Mouse (Mus musculus) embryonic fibroblast, embryonic 13.5 days (primary cell): ENCODE results near the gene Prss53. TPM values are rescaled to one million over a fixed set of nuclear protein-coding genes. Genes with fewer than 3 reads are reported as not detected.

Experiments
- H3K27ac ChIP-seq: 2 replicates; pipeline ENCODE4 v1.5.1; 2012; ENCODE audit warnings: low read length, control low read depth, inconsistent platforms; ENCODE audit not compliant: insufficient read depth
- H3K4me1 ChIP-seq: 2 replicates; pipeline ENCODE4 v1.6.1; 2011; ENCODE audit warnings: low read length; ENCODE audit not compliant: control insufficient read depth, insufficient read depth
- H3K4me3 ChIP-seq: 2 replicates; pipeline ENCODE4 v1.5.1; 2011; ENCODE audit warnings: mild to moderate bottlenecking, control low read depth, low read length; ENCODE audit not compliant: insufficient read depth
- CTCF ChIP-seq: IDR thresholded peaks from 2 replicates; pipeline ENCODE4 v1.5.1; 2011; ENCODE audit warnings: mild to moderate bottlenecking, control low read depth, low read length, moderate library complexity, borderline replicate concordance; ENCODE audit not compliant: insufficient read depth
- POLR2A ChIP-seq: IDR thresholded peaks from 2 replicates; pipeline ENCODE4 v1.6.1; 2011; ENCODE audit warnings: low read depth, mild to moderate bottlenecking, control low read depth, low read length, moderate library complexity
- polyA plus RNA-seq: library from polyadenylated mRNA; stranded (reverse); fragments of >200 nt; gene quantifications from 2 replicates; pipeline ENCODE4 v1.2.4, GENCODE M21; 2011; ENCODE audit warnings: low read depth; ENCODE audit not compliant: missing spikeins, insufficient read length

Prss53 gene
- polyA plus RNA-seq: 0.65 and 0.77 TPM in 2 replicates

- Histone ChIP-seq H3K4me1 (no peaks in the 10 kb centered on the region), H3K4me3 (no peak within 1 kb of the TSS), H3K27ac (no peak within 1 kb of the TSS)
- TF ChIP-seq CTCF (no peak), POLR2A (no peak)
Observed at GRCm38 (mm10) chr7:127890798-127891197, at the start of gene Prss53. Prss53 (minus strand) TSS chr7:127890970.

GRCm38 (mm10) chr7:127936216-127936884, 45.6 kb upstream of the Prss53 start:
- peak overlapping the region; percentile 51 for H3K4me3 ChIP-seq
- TF ChIP-seq CTCF (no peak), POLR2A (no peak)
- no peak overlapping the region for H3K27ac ChIP-seq
- peaks cover 12% of the 10 kb centered on the region for H3K4me1 ChIP-seq

- peaks cover 15% of the 10 kb centered on the region for H3K4me1 ChIP-seq
- H3K4me3 ChIP-seq: peak overlapping the region; percentile 51
- TF ChIP-seq POLR2A (no peak), CTCF (no peak)
- H3K27ac ChIP-seq: no peak overlapping the region
Observed at GRCm38 (mm10) chr7:127935748-127936159, 45.0 kb upstream of the Prss53 start.

GRCm38 (mm10) chr7:127935028-127935722, 44.4 kb upstream of the Prss53 start:
- Histone ChIP-seq H3K4me1 (peaks cover 15% of the 10 kb centered on the region), H3K4me3 (peak overlapping the region; percentile 51), H3K27ac (peak overlapping the region; percentile 36)
- TF ChIP-seq CTCF: peak; percentile 67
- TF ChIP-seq POLR2A: peak; percentile 76

- no peak for TF ChIP-seq CTCF
- TF ChIP-seq POLR2A: no peak
- H3K27ac ChIP-seq: no peak overlapping the region
Observed at GRCm38 (mm10) chr7:127934075-127934474, 43.3 kb upstream of the Prss53 start.

GRCm38 (mm10) chr7:127932273-127933031, 41.7 kb upstream of the Prss53 start:
- TF ChIP-seq CTCF: no peak
- TF ChIP-seq POLR2A: no peak
- H3K4me3 ChIP-seq: no peak overlapping the region
- peaks cover 15% of the 10 kb centered on the region for H3K4me1 ChIP-seq
- peak overlapping the region; percentile 77 for H3K27ac ChIP-seq

More at GRCm38 (mm10) chr7:127934075-127934474, 43.3 kb upstream of the Prss53 start:
- H3K4me3 ChIP-seq: no peak overlapping the region
- H3K4me1 ChIP-seq: peaks cover 15% of the 10 kb centered on the region

- H3K4me3 ChIP-seq: no peak overlapping the region
- H3K27ac ChIP-seq: peak overlapping the region; percentile 77
- peaks cover 15% of the 10 kb centered on the region for H3K4me1 ChIP-seq
- TF ChIP-seq POLR2A (no peak), CTCF (no peak)
Observed at GRCm38 (mm10) chr7:127931351-127932135, 40.8 kb upstream of the Prss53 start.

GRCm38 (mm10) chr7:127930636-127931035, 39.9 kb upstream of the Prss53 start:
- no peak overlapping the region for H3K4me3 ChIP-seq
- H3K4me1 ChIP-seq: peaks cover 15% of the 10 kb centered on the region
- H3K27ac ChIP-seq: no peak overlapping the region
- TF ChIP-seq POLR2A (no peak), CTCF (no peak)

- no peak within 1 kb of the TSS for H3K27ac ChIP-seq
- no peak within 1 kb of the TSS for H3K4me3 ChIP-seq
- peaks cover 15% of the 10 kb centered on the region for H3K4me1 ChIP-seq
- TF ChIP-seq CTCF (no peak), POLR2A (no peak)
Observed at GRCm38 (mm10) chr7:127929923-127930322, 39.2 kb upstream of the Prss53 start, which contains the start of gene Prss8. Prss8 (minus strand) TSS chr7:127930104.
